Mouse (Mus musculus): ENCODE results near the gene Zfp507.

GRCm38 (mm10) chr7:35774127-35774526, 28.7 kb downstream of the Zfp507 start:
- no peak for TF ChIP-seq POLR2A (IDR thresholded peaks at IDR 0.05; ENCODE audit: low read depth, low read length)
- TF ChIP-seq CTCF (conservative IDR thresholded peaks at IDR 0.05; ENCODE audit: insufficient read depth, insufficient read length, low read depth, low read length): no peak
